Mouse (Mus musculus) MEL (cell line): Measurements from ENCODE around the gene Tmem63a. TPM values are rescaled to one million over a fixed set of nuclear protein-coding genes. Genes with fewer than 3 reads are reported as not detected.

ENCODE experiments used
- DNase-seq: peaks from one replicate; pipeline ENCODE4 v3.0.0; 2011; ENCODE audit warnings: low read depth, low spot score
- H3K27ac ChIP-seq: 2 replicates; pipeline ENCODE4 v1.5.1; 2012; ENCODE audit warnings: low read depth, mild to moderate bottlenecking, control low read depth, low read length, moderate library complexity; ENCODE audit not compliant: control insufficient read depth
- H3K27me3 ChIP-seq, 2 experiments: fragments of 150-350 bp in 1 of 2; sonication (generic) in 1 of 2; 2 replicates each; pipeline ENCODE4 v1.6.1; 2012; ENCODE audit warnings: low read length in 2 of 2, mild to moderate bottlenecking in 2 of 2, improper control_type of control experiment in 1 of 2, moderate library complexity in 1 of 2; ENCODE audit not compliant: insufficient read depth in 2 of 2, control insufficient read depth in 1 of 2
- H3K36me3 ChIP-seq, 2 experiments: 2 replicates each; pipeline ENCODE4 v1.6.1; 2012 to 2014; ENCODE audit warnings: low read length in 2 of 2, improper control_type of control experiment in 1 of 2, inconsistent platforms in 1 of 2, mild to moderate bottlenecking in 1 of 2; ENCODE audit not compliant: insufficient read depth in 2 of 2, control insufficient read depth in 1 of 2
- H3K4me1 ChIP-seq, 2 experiments: fragments of 150-350 bp in 1 of 2; sonication (generic) in 1 of 2; 2 replicates each; pipeline ENCODE4 v1.6.1; 2012; ENCODE audit warnings: low read length in 2 of 2, improper control_type of control experiment in 1 of 2, mild to moderate bottlenecking in 1 of 2; ENCODE audit not compliant: insufficient read depth in 2 of 2, control insufficient read depth in 1 of 2
- H3K4me3 ChIP-seq, 2 experiments: fragments of 150-350 bp in 1 of 2; sonication (generic) in 1 of 2; 2 replicates each; pipeline ENCODE4 v1.5.1; 2012; ENCODE audit warnings: low read depth in 2 of 2, low read length in 2 of 2, mild to moderate bottlenecking in 2 of 2, moderate library complexity in 2 of 2, control low read depth in 1 of 2, improper control_type of control experiment in 1 of 2; ENCODE audit not compliant: control insufficient read depth in 1 of 2, insufficient read depth in 1 of 2
- H3K79me2 ChIP-seq: 2 replicates; pipeline ENCODE4 v1.6.1; 2012; ENCODE audit warnings: mild to moderate bottlenecking, low read length, moderate library complexity; ENCODE audit not compliant: control insufficient read depth, poor library complexity, insufficient read depth
- H3K9ac ChIP-seq: 2 replicates; pipeline ENCODE4 v1.6.1; 2012; ENCODE audit warnings: low read depth, mild to moderate bottlenecking, control low read depth, low read length, moderate library complexity; ENCODE audit not compliant: control insufficient read depth, poor library complexity, severe bottlenecking
- H3K9me3 ChIP-seq: fragments of 150-350 bp; sonication (generic); replicated peaks from 2 replicates; pipeline ENCODE4 v1.6.1; 2012; ENCODE audit warnings: mild to moderate bottlenecking, low read length, improper control_type of control experiment, moderate library complexity; ENCODE audit not compliant: insufficient read depth
- CHD1 ChIP-seq: IDR thresholded peaks from 2 replicates; pipeline ENCODE4 v1.6.1; 2012; ENCODE audit warnings: low read depth, mild to moderate bottlenecking, inconsistent platforms, low read length, improper control_type of control experiment
- CTCF ChIP-seq, 3 experiments: IDR thresholded peaks in 2 of 3; conservative IDR thresholded peaks in 1 of 3; 2 replicates each; pipeline ENCODE4 v1.5.1; 2011 to 2012; ENCODE audit warnings: low read length in 3 of 3, low read depth in 2 of 3, mild to moderate bottlenecking in 2 of 3, improper control_type of control experiment in 1 of 3, inconsistent platforms in 1 of 3, mixed read lengths in 1 of 3, moderate library complexity in 1 of 3; ENCODE audit not compliant: control insufficient read depth in 1 of 3, insufficient read depth in 1 of 3, poor library complexity in 1 of 3, severe bottlenecking in 1 of 3
- E2F4 ChIP-seq: IDR thresholded peaks from 2 replicates; pipeline ENCODE4 v1.6.1; 2011; ENCODE audit warnings: low read depth, low read length, improper control_type of control experiment, borderline replicate concordance
- ELF1 ChIP-seq: IDR thresholded peaks from 2 replicates; pipeline ENCODE4 v1.6.1; 2014; ENCODE audit warnings: low read depth, mild to moderate bottlenecking, inconsistent platforms, low read length, improper control_type of control experiment, moderate library complexity
- EP300 ChIP-seq, 2 experiments: IDR thresholded peaks; 2 replicates each; pipeline ENCODE4 v1.6.1; 2011; ENCODE audit warnings: improper control_type of control experiment in 2 of 2, low read length in 2 of 2, low read depth in 1 of 2, mild to moderate bottlenecking in 1 of 2
- ETS1 ChIP-seq: IDR thresholded peaks from 2 replicates; pipeline ENCODE4 v1.6.1; 2012; ENCODE audit warnings: low read depth, mild to moderate bottlenecking, inconsistent platforms, low read length, improper control_type of control experiment, moderate library complexity
- GABPA ChIP-seq: IDR thresholded peaks from 2 replicates; pipeline ENCODE4 v1.6.1; 2012; ENCODE audit warnings: low read depth, mild to moderate bottlenecking, inconsistent platforms, low read length, improper control_type of control experiment, moderate library complexity
- GATA1 ChIP-seq: IDR thresholded peaks from 2 replicates; pipeline ENCODE4 v1.6.1; 2011; ENCODE audit warnings: low read depth, low read length, improper control_type of control experiment
- KAT2A ChIP-seq: conservative IDR thresholded peaks from 2 replicates; pipeline ENCODE4 v1.6.1; 2012; ENCODE audit warnings: low read depth, low read length, improper control_type of control experiment, inconsistent platforms
- MAX ChIP-seq: IDR thresholded peaks from 2 replicates; pipeline ENCODE4 v1.6.1; 2011; ENCODE audit warnings: low read length, improper control_type of control experiment
- MAZ ChIP-seq: IDR thresholded peaks from 2 replicates; pipeline ENCODE4 v1.6.1; 2012; ENCODE audit warnings: low read depth, mild to moderate bottlenecking, inconsistent platforms, low read length, improper control_type of control experiment
- MXI1 ChIP-seq: IDR thresholded peaks from 2 replicates; pipeline ENCODE4 v1.6.1; 2011; ENCODE audit warnings: mild to moderate bottlenecking, low read depth, low read length, improper control_type of control experiment
- MYC ChIP-seq: IDR thresholded peaks from 2 replicates; pipeline ENCODE4 v1.6.1; 2011; ENCODE audit warnings: low read depth, mild to moderate bottlenecking, low read length, improper control_type of control experiment, moderate library complexity
- NELFE ChIP-seq: IDR thresholded peaks from 2 replicates; pipeline ENCODE4 v1.6.1; 2011; ENCODE audit warnings: low read depth, low read length, improper control_type of control experiment
- NRF1 ChIP-seq: IDR thresholded peaks from 2 replicates; pipeline ENCODE4 v1.6.1; 2014; ENCODE audit warnings: low read depth, mild to moderate bottlenecking, inconsistent platforms, low read length, improper control_type of control experiment, moderate library complexity; ENCODE audit not compliant: poor library complexity, insufficient read depth, severe bottlenecking
- POLR2A ChIP-seq, 2 experiments: IDR thresholded peaks; 2 replicates each; pipeline ENCODE4 v1.6.1; 2011 to 2012; ENCODE audit warnings: low read length in 2 of 2, mild to moderate bottlenecking in 2 of 2, control low read depth in 1 of 2, improper control_type of control experiment in 1 of 2, low read depth in 1 of 2, moderate library complexity in 1 of 2; ENCODE audit not compliant: control insufficient read depth in 1 of 2, insufficient read depth in 1 of 2, poor library complexity in 1 of 2
- POLR2AphosphoS5 ChIP-seq: IDR thresholded peaks from 2 replicates; pipeline ENCODE4 v1.6.1; 2012; ENCODE audit warnings: low read depth, borderline replicate concordance, mild to moderate bottlenecking, inconsistent platforms, low read length, moderate library complexity, mixed read lengths
- RAD21 ChIP-seq: IDR thresholded peaks from 2 replicates; pipeline ENCODE4 v1.6.1; 2011; ENCODE audit warnings: mild to moderate bottlenecking, low read depth, low read length, improper control_type of control experiment
- SIN3A ChIP-seq: IDR thresholded peaks from 2 replicates; pipeline ENCODE4 v1.6.1; 2012; ENCODE audit warnings: low read length, improper control_type of control experiment, inconsistent platforms
- TAL1 ChIP-seq: IDR thresholded peaks from 2 replicates; pipeline ENCODE4 v1.6.1; 2012; ENCODE audit warnings: mild to moderate bottlenecking, inconsistent platforms, low read length, moderate library complexity, mixed read lengths
- TBP ChIP-seq: IDR thresholded peaks from 2 replicates; pipeline ENCODE4 v1.8.0; 2011; ENCODE audit warnings: low read depth, low read length, improper control_type of control experiment
- UBTF ChIP-seq: IDR thresholded peaks from 2 replicates; pipeline ENCODE4 v1.6.1; 2012; ENCODE audit warnings: low read depth, mild to moderate bottlenecking, inconsistent platforms, low read length, improper control_type of control experiment, moderate library complexity, borderline replicate concordance; ENCODE audit not compliant: insufficient read depth
- USF1 ChIP-seq: IDR thresholded peaks from 2 replicates; pipeline ENCODE4 v1.6.1; 2014; ENCODE audit warnings: low read depth, mild to moderate bottlenecking, inconsistent platforms, low read length, improper control_type of control experiment, moderate library complexity
- USF2 ChIP-seq, 2 experiments: IDR thresholded peaks; 2 replicates each; pipeline ENCODE4 v1.6.1; 2011 to 2012; ENCODE audit warnings: improper control_type of control experiment in 2 of 2, low read length in 2 of 2, borderline replicate concordance in 1 of 2, inconsistent platforms in 1 of 2, low read depth in 1 of 2, mild to moderate bottlenecking in 1 of 2; ENCODE audit not compliant: insufficient read depth in 1 of 2
- ZC3H11A ChIP-seq: IDR thresholded peaks from 2 replicates; pipeline ENCODE4 v1.6.1; 2012; ENCODE audit warnings: low read depth, mild to moderate bottlenecking, inconsistent platforms, low read length, improper control_type of control experiment
- ZKSCAN1 ChIP-seq: IDR thresholded peaks from 2 replicates; pipeline ENCODE4 v1.6.1; 2012; ENCODE audit warnings: low read depth, mild to moderate bottlenecking, inconsistent platforms, low read length, improper control_type of control experiment, moderate library complexity
- ZMIZ1 ChIP-seq: IDR thresholded peaks from 2 replicates; pipeline ENCODE4 v1.6.1; 2012; ENCODE audit warnings: low read depth, mild to moderate bottlenecking, inconsistent platforms, low read length, improper control_type of control experiment, moderate library complexity
- ZNF384 ChIP-seq: IDR thresholded peaks from 2 replicates; pipeline ENCODE4 v1.6.1; 2012; ENCODE audit warnings: low read depth, mild to moderate bottlenecking, inconsistent platforms, low read length, improper control_type of control experiment
- polyA plus RNA-seq, 2 experiments: library from polyadenylated mRNA; stranded (reverse) in 1 of 2; unstranded in 1 of 2; fragments of >175 nt in 1 of 2; fragments of >200 nt in 1 of 2; gene quantifications; 2 replicates each; pipeline versions ENCODE4 v1.2.1 to v1.2.4; 2012; ENCODE audit warnings: low replicate concordance in 2 of 2, low read depth in 1 of 2; ENCODE audit not compliant: insufficient read length in 2 of 2, insufficient read depth in 1 of 2, missing spikeins in 1 of 2
- total RNA-seq: library from RNA; depleted of rRNA; stranded (reverse); fragments of 300-350 nt; gene quantifications from 2 replicates; pipeline ENCODE4 v1.2.3, GENCODE M21; 2012

Gene Tmem63a
- total and polyA plus RNA-seq, 3 experiments, result 7.7 to 12.8 TPM; not detected in 1

GRCm38 (mm10) chr1:180903666-180904038 is 38.5 kb upstream of the Tmem63a start:
- peak overlapping the region; percentile 67 to 74 for H3K4me3 ChIP-seq
- peaks cover 2 to 32% of the 10 kb centered on the region in 2 experiments for H3K4me1 ChIP-seq
- peaks cover 23% of the 10 kb centered on the region for H3K79me2 ChIP-seq
- H3K27me3 ChIP-seq, result no peaks in the 10 kb centered on the region
- H3K9ac ChIP-seq, result peak overlapping the region; percentile 77
- no peak for DNase-seq
- H3K27ac ChIP-seq, result peak overlapping the region; percentile 95
- peaks cover 0 to 30% of the 10 kb centered on the region in 2 experiments; a peak in 2 of 4 replicates for H3K36me3 ChIP-seq
- no peaks in the 10 kb centered on the region for H3K9me3 ChIP-seq
- no peak for TF ChIP-seq EP300 (IDR thresholded peaks at IDR 0.05; ENCODE audit: low read depth in 1 of 2, low read length in 2 of 2)
- 0 out of 2 replicates have a peak, but pooled peaks have one; percentile 41 for TF ChIP-seq ELF1
- no peak for TF ChIP-seq NRF1
- no peak for TF ChIP-seq UBTF

GRCm38 (mm10) chr1:180904039-180904814 is 37.9 kb upstream of the Tmem63a start, which contains the start of gene Pycr2:
Pycr2 (plus strand) TSS chr1:180904293.
- peak within 1 kb of the TSS; percentile 74 to 98 for H3K4me3 ChIP-seq
- no peaks in the 10 kb centered on the region for H3K27me3 ChIP-seq
- H3K79me2 ChIP-seq, result peaks cover 23% of the 10 kb centered on the region
- peaks cover 2 to 32% of the 10 kb centered on the region in 2 experiments for H3K4me1 ChIP-seq
- peaks cover 0 to 30% of the 10 kb centered on the region in 2 experiments; a peak in 2 of 4 replicates for H3K36me3 ChIP-seq
- H3K27ac ChIP-seq, result peak within 1 kb of the TSS; percentile 95
- H3K9me3 ChIP-seq, result no peaks in the 10 kb centered on the region
- peak; percentile 98 for DNase-seq
- H3K9ac ChIP-seq, result peak within 1 kb of the TSS; percentile 93
- no peak for TF ChIP-seq E2F4
- TF ChIP-seq ETS1, result peak; percentile 27; the same call in 1 of the 2 replicates
- TF ChIP-seq MAZ, result no peak; the same call in 1 of the 2 replicates
- TF ChIP-seq POLR2AphosphoS5, result no peak
- TF ChIP-seq TAL1, result no peak
- peak; percentile 59; the same call in 1 of the 2 replicates for TF ChIP-seq UBTF
- no peak for TF ChIP-seq CHD1
- peak; percentile 94 for TF ChIP-seq MAX
- no peak for TF ChIP-seq ELF1
- peak; percentile 84 to 95 for TF ChIP-seq USF2 (IDR thresholded peaks at IDR 0.05; ENCODE audit: borderline replicate concordance in 1 of 2, insufficient read depth in 1 of 2, low read depth in 1 of 2, low read length in 2 of 2)
- peak; percentile 71 to 84 for TF ChIP-seq POLR2A (IDR thresholded peaks at IDR 0.05; ENCODE audit: control insufficient read depth in 1 of 2, insufficient read depth in 1 of 2, low read depth in 1 of 2, low read length in 2 of 2, poor library complexity in 1 of 2)
- no peak for TF ChIP-seq ZKSCAN1
- no peak for TF ChIP-seq CTCF (IDR thresholded peaks at IDR 0.05 in 2 of 3, conservative IDR thresholded peaks at IDR 0.05 in 1 of 3; ENCODE audit: control insufficient read depth in 1 of 3, insufficient read depth in 1 of 3, low read depth in 2 of 3, low read length in 3 of 3, poor library complexity in 1 of 3, severe bottlenecking in 1 of 3)
- TF ChIP-seq NELFE, result peak; percentile 81
- peak; percentile 86; the same call in 1 of the 2 replicates for TF ChIP-seq TBP
- 0 out of 4 replicates have a peak, but pooled peaks of 1 of the 2 experiments have one; percentile 44 for TF ChIP-seq EP300 (IDR thresholded peaks at IDR 0.05; ENCODE audit: low read depth in 1 of 2, low read length in 2 of 2)
- TF ChIP-seq MXI1, result peak; percentile 73; the same call in 1 of the 2 replicates
- no peak for TF ChIP-seq GATA1
- TF ChIP-seq SIN3A, result peak; percentile 25
- peak; percentile 98 for TF ChIP-seq USF1
- no peak for TF ChIP-seq KAT2A
- TF ChIP-seq NRF1, result peak; percentile 70
- TF ChIP-seq ZC3H11A, result no peak
- no peak for TF ChIP-seq ZNF384
- TF ChIP-seq MYC, result 0 out of 2 replicates have a peak, but pooled peaks have one; percentile 15
- TF ChIP-seq RAD21, result no peak
- TF ChIP-seq GABPA, result no peak
- peak; percentile 55; the same call in 1 of the 2 replicates for TF ChIP-seq ZMIZ1
